Mouse (Mus musculus) testis, adult 2 months (tissue): Measurements from ENCODE around the gene Bpi. TPM values are rescaled to one million over a fixed set of nuclear protein-coding genes. Genes with fewer than 3 reads are reported as not detected.
A peak's percentile ranks its signal among the peaks of the same experiment; 100 is the strongest.

Experiments
- H3K27ac ChIP-seq: fragments of 200-500 bp; 2 replicates; pipeline ENCODE4 v1.5.1; 2012; ENCODE audit warnings: low read depth, low read length; ENCODE audit not compliant: control insufficient read depth, insufficient read depth
- H3K27me3 ChIP-seq: fragments of 200-500 bp; 2 replicates; pipeline ENCODE4 v1.6.1; 2012; ENCODE audit warnings: mild to moderate bottlenecking, low read length, moderate library complexity; ENCODE audit not compliant: control insufficient read depth, insufficient read depth
- H3K36me3 ChIP-seq: fragments of 200-500 bp; 2 replicates; pipeline ENCODE4 v1.6.1; 2012; ENCODE audit warnings: mild to moderate bottlenecking, low read length; ENCODE audit not compliant: control insufficient read depth, insufficient read depth
- H3K4me1 ChIP-seq: fragments of 200-500 bp; 2 replicates; pipeline ENCODE4 v1.6.1; 2012; ENCODE audit warnings: low read length; ENCODE audit not compliant: control insufficient read depth, insufficient read depth
- H3K4me3 ChIP-seq: fragments of 200-500 bp; 2 replicates; pipeline ENCODE4 v1.5.1; 2012; ENCODE audit warnings: low read depth, mild to moderate bottlenecking, low read length, moderate library complexity, mixed read lengths; ENCODE audit not compliant: control insufficient read depth
- CTCF ChIP-seq: fragments of 200-500 bp; IDR thresholded peaks from 2 replicates; pipeline ENCODE4 v1.5.1; 2012; ENCODE audit warnings: low read depth, mild to moderate bottlenecking, inconsistent platforms, low read length, moderate library complexity; ENCODE audit not compliant: control insufficient read depth, insufficient read depth, insufficient replicate concordance
- POLR2A ChIP-seq: fragments of 200-500 bp; IDR thresholded peaks from 2 replicates; pipeline ENCODE4 v1.6.1; 2012; ENCODE audit warnings: low read depth, mild to moderate bottlenecking, inconsistent platforms, low read length, moderate library complexity; ENCODE audit not compliant: control insufficient read depth
- polyA plus RNA-seq: library from polyadenylated mRNA; depleted of rRNA; stranded (reverse); fragments of >200 nt; gene quantifications from 2 replicates; pipeline ENCODE4 v1.2.3, GENCODE M21; 2012

The Bpi gene
- polyA plus RNA-seq, 1 experiment: 67.8 TPM

- no peak for TF ChIP-seq POLR2A
- no peak for TF ChIP-seq CTCF
- Histone ChIP-seq H3K27ac (no peak overlapping the region), H3K36me3 (no peaks in the 10 kb centered on the region), H3K4me1 (peaks cover 8% of the 10 kb centered on the region), H3K27me3 (no peaks in the 10 kb centered on the region), H3K4me3 (no peak overlapping the region)
These were observed 19.0 kb downstream of the Bpi start for GRCm38 (mm10) chr2:158276878-158277277.

GRCm38 (mm10) chr2:158279656-158280055, 21.8 kb downstream of the Bpi start:
- no peaks in the 10 kb centered on the region for H3K36me3 ChIP-seq
- TF ChIP-seq CTCF (no peak), POLR2A (no peak)
- H3K27ac ChIP-seq: no peak overlapping the region
- H3K4me1 ChIP-seq: peaks cover 9% of the 10 kb centered on the region
- no peaks in the 10 kb centered on the region for H3K27me3 ChIP-seq
- no peak overlapping the region for H3K4me3 ChIP-seq

- H3K27ac ChIP-seq: no peak overlapping the region
- no peaks in the 10 kb centered on the region for H3K36me3 ChIP-seq
- peak overlapping the region; percentile 11 for H3K4me3 ChIP-seq
- TF ChIP-seq POLR2A (no peak), CTCF (no peak)
- no peaks in the 10 kb centered on the region for H3K27me3 ChIP-seq
- H3K4me1 ChIP-seq: peaks cover 9% of the 10 kb centered on the region
These were observed 23.8 kb downstream of the Bpi start for GRCm38 (mm10) chr2:158281497-158282205.

DNA sequence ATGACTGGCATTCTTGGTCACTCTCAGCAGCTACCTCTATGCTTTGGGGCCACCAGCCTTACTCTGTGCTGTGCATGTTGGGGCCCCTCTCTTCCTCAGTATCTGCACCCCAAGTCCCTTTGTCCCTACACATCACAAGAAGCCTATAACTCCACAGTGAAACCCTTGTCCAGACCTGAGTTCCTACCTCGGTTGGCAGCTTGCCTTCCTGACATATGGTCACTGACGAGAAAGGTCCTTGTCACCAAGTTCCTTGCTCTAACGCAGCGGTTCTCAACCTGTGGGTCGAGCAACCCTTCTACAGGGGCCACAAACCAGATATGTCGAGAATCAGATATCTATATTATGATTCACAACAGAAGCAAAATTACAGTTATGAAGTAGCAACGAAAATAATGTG, 25.2 kb downstream of the Bpi start:
- Histone ChIP-seq H3K27ac (no peak overlapping the region), H3K36me3 (no peaks in the 10 kb centered on the region), H3K4me1 (peaks cover 9% of the 10 kb centered on the region), H3K27me3 (no peaks in the 10 kb centered on the region), H3K4me3 (no peak overlapping the region)
- TF ChIP-seq POLR2A (no peak), CTCF (no peak)

DNA sequence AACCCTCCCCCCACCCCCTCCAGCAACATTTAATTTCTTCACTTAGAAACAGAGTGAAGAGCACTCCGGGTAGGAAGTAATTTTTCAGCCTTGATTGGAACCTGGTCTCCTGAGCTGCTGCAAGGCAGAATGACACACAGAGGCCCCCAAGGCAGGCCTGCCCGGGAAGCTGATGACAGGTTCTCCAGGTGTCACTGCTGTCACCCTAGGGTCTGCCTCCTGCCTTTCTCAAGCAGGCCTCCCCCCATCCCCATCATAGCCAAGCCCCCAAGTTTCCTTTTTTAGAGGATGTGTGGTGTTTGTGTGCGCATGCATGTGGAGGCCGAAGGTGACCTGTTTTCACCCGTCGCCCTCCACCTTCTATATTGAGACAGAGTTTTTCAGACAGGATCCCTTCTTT, 25.9 kb downstream of the Bpi start:
- Histone ChIP-seq H3K4me3 (no peak overlapping the region), H3K27ac (no peak overlapping the region), H3K36me3 (no peaks in the 10 kb centered on the region), H3K27me3 (no peaks in the 10 kb centered on the region), H3K4me1 (peaks cover 9% of the 10 kb centered on the region)
- TF ChIP-seq CTCF: no peak
- TF ChIP-seq POLR2A: no peak

DNA sequence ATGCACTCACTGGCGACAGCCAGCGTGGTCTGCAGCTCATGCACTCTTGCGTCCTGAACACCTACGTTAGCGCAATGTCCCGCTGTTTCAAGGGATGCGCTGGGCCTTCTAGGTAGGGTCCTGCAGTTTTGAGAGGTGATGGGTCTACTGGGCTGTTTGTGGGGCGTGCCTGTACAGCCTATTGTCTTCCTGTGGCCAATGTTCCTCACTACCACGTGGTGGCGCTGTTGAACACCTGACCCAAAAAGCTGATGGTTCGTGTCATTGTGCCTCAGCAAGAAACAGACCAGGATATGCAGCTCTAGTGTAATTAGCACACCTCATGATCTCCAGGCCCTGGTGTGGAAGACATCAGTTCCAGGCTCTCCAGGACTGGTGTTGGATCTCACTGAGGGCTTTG, 26.7 kb downstream of the Bpi start:
- Histone ChIP-seq H3K4me3 (no peak overlapping the region), H3K27ac (no peak overlapping the region), H3K4me1 (peaks cover 9% of the 10 kb centered on the region), H3K36me3 (no peaks in the 10 kb centered on the region), H3K27me3 (no peaks in the 10 kb centered on the region)
- TF ChIP-seq CTCF: peak; percentile 94; the same call in 1 of the 2 replicates
- TF ChIP-seq POLR2A: no peak

DNA sequence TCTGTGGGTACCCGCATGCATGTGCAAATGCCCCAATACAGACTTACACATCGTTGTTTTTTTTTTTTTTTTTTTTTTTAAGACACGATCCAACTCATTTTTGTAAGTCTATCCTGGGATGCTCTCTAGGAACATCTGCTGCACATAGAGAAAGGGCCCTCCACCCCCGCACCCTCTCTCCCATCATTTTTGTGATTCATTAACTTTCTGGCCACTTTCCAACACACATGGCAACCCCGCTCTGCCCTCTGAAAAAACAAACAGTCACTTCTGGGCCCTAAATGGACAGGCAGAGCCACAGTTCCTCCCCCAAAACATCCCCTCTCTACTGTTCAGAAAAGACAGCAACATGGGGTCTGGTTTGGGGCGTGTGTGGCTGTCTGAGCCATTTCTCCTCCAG, 27.8 kb downstream of the Bpi start:
- no peaks in the 10 kb centered on the region for H3K36me3 ChIP-seq
- TF ChIP-seq POLR2A (no peak), CTCF (no peak)
- H3K4me3 ChIP-seq: no peak overlapping the region
- no peak overlapping the region for H3K27ac ChIP-seq
- peaks cover 9% of the 10 kb centered on the region for H3K4me1 ChIP-seq
- H3K27me3 ChIP-seq: no peaks in the 10 kb centered on the region

DNA sequence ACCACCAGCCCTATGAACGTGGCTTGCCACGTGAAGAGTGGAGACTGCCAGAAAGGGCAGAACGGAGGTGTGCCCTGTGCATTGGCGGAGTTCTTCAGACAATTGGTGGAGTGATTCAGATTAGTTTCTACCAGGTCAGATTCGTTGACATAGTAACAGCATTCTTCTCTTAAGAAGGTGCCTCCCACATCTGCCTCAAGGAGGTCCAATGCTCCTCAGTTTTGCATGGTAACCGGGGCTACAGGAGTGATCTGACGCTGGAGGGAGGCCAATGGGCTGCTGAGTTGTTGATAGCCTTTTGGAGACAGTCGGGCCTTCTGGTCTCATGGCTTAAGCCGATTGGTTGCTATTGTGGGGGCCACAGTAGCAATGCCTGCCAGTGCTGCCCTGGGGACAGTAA, 37.8 kb downstream of the Bpi start:
- H3K4me1 ChIP-seq: 0 out of 2 replicates have a peak, but pooled peaks cover 2% of the 10 kb centered on the region

More for the DNA sequence above, 37.8 kb downstream of the Bpi start:
- Histone ChIP-seq H3K36me3 (no peaks in the 10 kb centered on the region), H3K27me3 (no peaks in the 10 kb centered on the region), H3K27ac (no peak overlapping the region), H3K4me3 (no peak overlapping the region)
- TF ChIP-seq POLR2A: no peak
- no peak for TF ChIP-seq CTCF
